In genomic region chr6:122339648-122340341, GRCm38 (mm10) we compare ENCODE assay signal across 8 mouse cellular contexts. TPM values are rescaled to one million over a fixed set of nuclear protein-coding genes. Genes with fewer than 3 reads are reported as not detected.
DNase-seq lines count a peak whose midpoint lies in the region; ATAC-seq and TF ChIP-seq lines count a peak whose summit lies in the region.

No protein-coding gene starts in this region.

- peak; percentile 85 for ATAC-seq in embryonic facial prominence, embryonic 13.5 days (ENCODE audit: insufficient number of reproducible peaks, insufficient read depth, low FRiP score, low TSS enrichment, low read depth)
- ATAC-seq in limb, embryonic 15.5 days (ENCODE audit: insufficient number of reproducible peaks, low FRiP score, low TSS enrichment, low read depth), result peak; percentile 86
- ATAC-seq in midbrain, postnatal 0 days (ENCODE audit: low FRiP score), result peak; percentile 91

- peaks cover 17% of the 10 kb centered on the region for H3K36me3 ChIP-seq in embryonic facial prominence, embryonic 13.5 days
- H3K36me3 ChIP-seq in limb, embryonic 15.5 days, result peaks cover 6% of the 10 kb centered on the region
- peaks cover 2% of the 10 kb centered on the region for H3K36me3 ChIP-seq in midbrain, postnatal 0 days (ENCODE audit: insufficient read depth, low read length)

- H3K9ac ChIP-seq in embryonic facial prominence, embryonic 13.5 days, result peak overlapping the region; percentile 84
- peak overlapping the region; percentile 59 for H3K9ac ChIP-seq in limb, embryonic 15.5 days
- peak overlapping the region; percentile 83 for H3K9ac ChIP-seq in midbrain, postnatal 0 days (replicated peaks; ENCODE audit: low read length, poor library complexity, severe bottlenecking)

- peak overlapping the region; percentile 73 for H3K4me2 ChIP-seq in embryonic facial prominence, embryonic 13.5 days
- H3K4me2 ChIP-seq in limb, embryonic 15.5 days, result peak overlapping the region; percentile 63
- H3K4me2 ChIP-seq in midbrain, postnatal 0 days (ENCODE audit: low read depth, low read length, poor library complexity, severe bottlenecking), result peak overlapping the region; percentile 72

- H3K27ac ChIP-seq in embryonic facial prominence, embryonic 13.5 days, result peak overlapping the region; percentile 98
- H3K27ac ChIP-seq in limb, embryonic 15.5 days, result peak overlapping the region; percentile 96
- H3K27ac ChIP-seq in midbrain, postnatal 0 days (ENCODE audit: low read depth, low read length), result peak overlapping the region; percentile 94

- peak overlapping the region; percentile 70 for H3K4me3 ChIP-seq in embryonic facial prominence, embryonic 13.5 days
- H3K4me3 ChIP-seq in limb, embryonic 15.5 days, result peak overlapping the region; percentile 73
- peak overlapping the region; percentile 70 for H3K4me3 ChIP-seq in midbrain, postnatal 0 days (ENCODE audit: low read depth, low read length)

- peaks cover 22% of the 10 kb centered on the region for H3K4me1 ChIP-seq in embryonic facial prominence, embryonic 13.5 days
- peaks cover 18% of the 10 kb centered on the region; the same call in 1 of the 2 replicates for H3K4me1 ChIP-seq in limb, embryonic 15.5 days
- no peaks in the 10 kb centered on the region; the same call in 1 of the 2 replicates for H3K4me1 ChIP-seq in midbrain, postnatal 0 days (ENCODE audit: insufficient read depth, low read length)

- WGBS in embryonic facial prominence, embryonic 13.5 days, result under 1% methylated on average over 22 of the region's 71 CpGs
- under 1% methylated on average over 33 of the region's 71 CpGs for WGBS in limb, embryonic 15.5 days
- 1% methylated on average over 14 of the region's 71 CpGs for WGBS in midbrain, postnatal 0 days

- no peaks in the 10 kb centered on the region for H3K27me3 ChIP-seq in embryonic facial prominence, embryonic 13.5 days
- H3K27me3 ChIP-seq in limb, embryonic 15.5 days, result no peaks in the 10 kb centered on the region
- H3K27me3 ChIP-seq in midbrain, postnatal 0 days (ENCODE audit: insufficient read depth, low read length), result no peaks in the 10 kb centered on the region

- peak; percentile 89 for DNase-seq in A20 (ENCODE audit: low read depth, low spot score)
- peak; percentile 70 for DNase-seq in adrenal gland, postnatal 4 days (ENCODE audit: low spot score in 2 of 2)
- DNase-seq in heart, adult 9 months (ENCODE audit: low spot score in 2 of 2), result peak; percentile 79 to 82
- DNase-seq in kidney, adult 9 months, result peak; percentile 82
- peak; percentile 93 for DNase-seq in midbrain, postnatal 0 days (ENCODE audit: low spot score)
- peak; percentile 61 to 65 for DNase-seq in spleen, postnatal 14 days (ENCODE audit: low spot score in 2 of 2)

- peak; percentile 67 for TF ChIP-seq CTCF in midbrain, postnatal 0 days (IDR thresholded peaks at IDR 0.05)

- no peaks in the 10 kb centered on the region for H3K9me3 ChIP-seq in embryonic facial prominence, embryonic 13.5 days
- no peaks in the 10 kb centered on the region for H3K9me3 ChIP-seq in limb, embryonic 15.5 days
- H3K9me3 ChIP-seq in midbrain, postnatal 0 days (ENCODE audit: low read length), result no peaks in the 10 kb centered on the region

RNA-seq across cellular contexts. Expression of gene Phc1, which starts 0.6 kb away (rescaled TPM):
- total RNA-seq in adrenal gland, postnatal 4 days (2021), result 10 to 100 TPM; 41.8 to 43.9 TPM
- 24.5 and 25.8 TPM in 2 replicates for polyA plus RNA-seq in embryonic facial prominence, embryonic 13.5 days (2015; fragmentation: Nextera tagmentation; extraction: Ambion mirVana)
- 15.7 and 16.8 TPM in 2 replicates for polyA plus RNA-seq in limb, embryonic 15.5 days (2015; fragmentation: Nextera tagmentation; extraction: Ambion mirVana)
- total RNA-seq in midbrain, postnatal 0 days (2014; rRNA removed), result 60.5 and 67.1 TPM in 2 replicates
- 24.7 and 26.8 TPM in 2 replicates for polyA plus RNA-seq in midbrain, postnatal 0 days (2015; fragmentation: Nextera tagmentation; extraction: Ambion mirVana)

RNA-seq across cellular contexts. Expression of gene M6pr, which starts 31.3 kb away (rescaled TPM):
- total RNA-seq in adrenal gland, postnatal 4 days (2021), result 100 to 1,000 TPM; 138 to 140 TPM
- 75.7 and 76.7 TPM in 2 replicates for polyA plus RNA-seq in embryonic facial prominence, embryonic 13.5 days (2015; fragmentation: Nextera tagmentation; extraction: Ambion mirVana)
- 92.4 and 93.2 TPM in 2 replicates for polyA plus RNA-seq in limb, embryonic 15.5 days (2015; fragmentation: Nextera tagmentation; extraction: Ambion mirVana)
- total RNA-seq in midbrain, postnatal 0 days (2014; rRNA removed), result 47.2 and 51.5 TPM in 2 replicates
- polyA plus RNA-seq in midbrain, postnatal 0 days (2015; fragmentation: Nextera tagmentation; extraction: Ambion mirVana), result 42.1 and 44.0 TPM in 2 replicates

RNA-seq across cellular contexts. Expression of gene Klrg1, which starts 57.1 kb away (rescaled TPM):
- not detected for total RNA-seq in adrenal gland, postnatal 4 days (2021)
- not detected in 2 replicates for polyA plus RNA-seq in embryonic facial prominence, embryonic 13.5 days (2015; fragmentation: Nextera tagmentation; extraction: Ambion mirVana)
- 0.14 and 0.16 TPM in 2 replicates for polyA plus RNA-seq in limb, embryonic 15.5 days (2015; fragmentation: Nextera tagmentation; extraction: Ambion mirVana)
- 0.33 and 0.52 TPM in 2 replicates for total RNA-seq in midbrain, postnatal 0 days (2014; rRNA removed)
- 1.4 and 1.9 TPM in 2 replicates for polyA plus RNA-seq in midbrain, postnatal 0 days (2015; fragmentation: Nextera tagmentation; extraction: Ambion mirVana)

Comparison
In these comparisons a context has a peak if more than half of its experiments do, and no peak if none do; other contexts are left out.
1. Peak in every context shown above with its lines: DNase-seq, ATAC-seq, H3K4me3 ChIP-seq and H3K27ac ChIP-seq.